Mouse (Mus musculus) lung, embryonic 16.5 days (tissue): ENCODE measurements around the gene Ltb4r1. TPM values are rescaled to one million over a fixed set of nuclear protein-coding genes. Genes with fewer than 3 reads are reported as not detected.
A peak's percentile ranks its signal among the peaks of the same experiment; 100 is the strongest.
"Not testable (repeated sequence)": the region's sequence is repeated elsewhere in the genome, so short reads cannot be mapped to it uniquely, and the experiment has no call there.

Experiments used
- ATAC-seq: fragments of 200-750 bp; cut with Nextera tagmentation; 2 replicates; pipeline ENCODE4 v1.8.0; 2017; ENCODE audit warnings: low read depth, mild to moderate bottlenecking, moderate library complexity
- H3K27ac ChIP-seq: fragments of 300-500 bp; sonication (generic); 2 replicates; pipeline ENCODE4 v1.5.1; 2014; ENCODE audit warnings: mild to moderate bottlenecking, control low read depth, low read length
- H3K27me3 ChIP-seq: fragments of 300-500 bp; sonication (generic); 2 replicates; pipeline ENCODE4 v1.6.1; 2014; ENCODE audit warnings: low read depth, low read length, mixed read lengths; ENCODE audit not compliant: control insufficient read depth, insufficient read depth
- H3K36me3 ChIP-seq: fragments of 300-500 bp; sonication (generic); 2 replicates; pipeline ENCODE4 v1.6.1; 2014; ENCODE audit warnings: low read length; ENCODE audit not compliant: control insufficient read depth, insufficient read depth
- H3K4me1 ChIP-seq: fragments of 300-500 bp; sonication (generic); replicated peaks from 2 replicates; pipeline ENCODE4 v1.6.1; 2014; ENCODE audit warnings: low read length, mixed read lengths; ENCODE audit not compliant: control insufficient read depth, insufficient read depth
- H3K4me2 ChIP-seq: fragments of 300-500 bp; sonication (generic); 2 replicates; pipeline ENCODE4 v1.6.1; 2014; ENCODE audit warnings: low read depth, low read length, control low read depth
- H3K4me3 ChIP-seq: fragments of 300-500 bp; sonication (generic); 2 replicates; pipeline ENCODE4 v1.5.1; 2014; ENCODE audit warnings: mild to moderate bottlenecking, low read length, control low read depth
- H3K9ac ChIP-seq: fragments of 300-500 bp; sonication (generic); 2 replicates; pipeline ENCODE4 v1.6.1; 2014; ENCODE audit warnings: low read length, control low read depth
- H3K9me3 ChIP-seq: fragments of 300-500 bp; sonication (generic); 2 replicates; pipeline ENCODE4 v1.6.1; 2016; ENCODE audit warnings: low read length; ENCODE audit not compliant: control insufficient read depth
- WGBS: fragments of 180-500 bp; shearing (Covaris S2); extraction: QIAGEN DNeasy Blood & Tissue Kit; methylation state at CpG from one replicate; pipeline ENCODE4 v1.1.7; 2014; 5-methylcytosine and 5-hydroxymethylcytosine counted together
- polyA plus RNA-seq: library from polyadenylated mRNA; unstranded; fragments of >200 nt; fragmentation: Nextera tagmentation; extraction: Ambion mirVana; gene quantifications from 2 replicates; pipeline ENCODE4 v1.2.1, GENCODE M21; 2015

The Ltb4r1 gene
- polyA plus RNA-seq, 1 experiment from 2014 or later = 2.6 TPM

DNA sequence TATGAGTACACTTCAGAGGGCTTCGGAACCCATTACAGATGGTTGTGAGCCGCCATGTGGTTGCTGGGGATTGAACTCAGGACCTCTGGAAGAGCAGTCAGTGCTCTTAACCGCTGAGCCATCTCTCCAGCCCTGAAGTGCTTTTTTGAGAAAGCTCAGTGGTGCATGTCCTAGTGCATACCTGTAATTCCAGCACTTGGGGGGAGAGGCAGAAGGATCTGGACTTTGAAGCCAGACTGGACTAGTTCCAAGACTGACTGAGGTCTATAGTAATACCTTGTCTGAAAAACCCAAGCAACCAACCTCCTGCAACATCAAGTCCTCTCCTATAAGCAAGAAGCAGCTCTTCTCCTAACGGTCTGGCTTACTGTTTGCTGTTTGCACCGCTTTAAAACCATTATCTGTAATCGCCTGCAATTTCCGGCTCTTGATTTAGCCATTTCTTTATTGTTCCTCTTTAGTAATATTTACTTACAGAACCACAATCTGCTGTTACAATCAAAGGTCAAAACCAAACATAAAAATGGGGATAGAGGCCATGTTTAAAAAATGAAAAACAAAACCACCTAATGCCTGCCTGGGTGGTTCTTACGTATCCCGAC is 28.6 kb upstream of the Ltb4r1 start:
- Histone ChIP-seq H3K27ac (no peak overlapping the region), H3K9me3 (no peaks in the 10 kb centered on the region), H3K4me2 (no peak overlapping the region), H3K4me3 (no peak overlapping the region), H3K27me3 (no peaks in the 10 kb centered on the region), H3K9ac (no peak overlapping the region), H3K36me3 (peaks cover 11% of the 10 kb centered on the region), H3K4me1 (no peaks in the 10 kb centered on the region)
- ATAC-seq = no peak
- 83% methylated on average over 9 of the region's 9 CpGs for WGBS

DNA sequence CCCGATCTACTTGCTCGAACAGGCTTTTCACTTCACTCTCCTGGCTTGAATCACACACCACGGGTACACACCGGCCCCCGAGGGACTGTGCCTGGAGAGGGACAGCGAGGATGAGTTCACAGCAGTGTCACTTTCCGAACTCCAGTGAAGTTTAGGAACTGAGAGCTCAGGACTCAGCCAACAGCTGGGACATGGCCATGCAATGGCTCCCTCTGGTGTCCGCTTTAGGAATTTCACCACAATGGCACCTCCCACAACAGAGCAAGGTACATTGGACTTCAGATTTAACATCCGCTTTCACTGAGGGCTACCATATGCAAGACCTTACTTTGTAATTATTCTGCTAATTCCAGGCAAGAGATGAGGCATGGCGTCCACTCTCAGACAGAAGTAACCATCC is 22.1 kb upstream of the Ltb4r1 start:
- Histone ChIP-seq H3K4me1 (peaks cover 24% of the 10 kb centered on the region), H3K9ac (peak overlapping the region; percentile 59), H3K4me2 (peak overlapping the region; percentile 49), H3K36me3 (peaks cover 8% of the 10 kb centered on the region), H3K27me3 (no peaks in the 10 kb centered on the region), H3K4me3 (peak overlapping the region; percentile 18; the same call in 1 of the 2 replicates), H3K9me3 (no peaks in the 10 kb centered on the region), H3K27ac (no peak overlapping the region)
- peak; percentile 76 for ATAC-seq
- WGBS = 18% methylated on average over 10 of the region's 10 CpGs

GRCm38 (mm10) chr14:55745180-55745860 is 20.4 kb upstream of the Ltb4r1 start, which contains the start of the genes Dhrs1 and Nop9:
Dhrs1 (minus strand) TSS chr14:55745690.
Nop9 (plus strand) TSS chr14:55745693.
- H3K4me3 ChIP-seq = peak within 1 kb of the TSS; percentile 94
- under 1% methylated on average over 48 of the region's 48 CpGs for WGBS
- no peaks in the 10 kb centered on the region for H3K27me3 ChIP-seq
- H3K4me2 ChIP-seq = peak within 1 kb of the TSS; percentile 89
- H3K9ac ChIP-seq = peak within 1 kb of the TSS; percentile 90
- H3K36me3 ChIP-seq = peaks cover 12% of the 10 kb centered on the region
- no peaks in the 10 kb centered on the region for H3K9me3 ChIP-seq
- peak; percentile 91 for ATAC-seq
- no peak within 1 kb of the TSS for H3K27ac ChIP-seq
- H3K4me1 ChIP-seq = peaks cover 24% of the 10 kb centered on the region

DNA sequence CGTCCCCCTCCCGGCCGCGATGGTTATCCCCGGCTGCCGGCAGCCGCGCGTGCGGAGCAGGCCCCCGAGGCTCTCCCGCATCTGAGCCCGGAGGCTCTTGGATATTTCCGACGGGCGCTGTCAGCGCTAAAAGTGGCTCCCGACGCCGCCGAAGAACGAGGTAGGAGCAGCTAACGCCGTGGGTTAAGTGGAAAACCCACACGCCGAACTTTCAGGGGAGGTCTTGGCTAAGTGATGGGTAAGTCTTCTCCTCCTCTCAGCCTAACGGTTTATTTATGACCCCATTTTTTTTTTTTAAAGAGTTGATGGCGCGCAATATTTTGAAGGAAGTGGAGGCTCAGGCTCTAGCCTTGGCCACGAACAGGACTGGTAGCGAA is 19.9 kb upstream of the Ltb4r1 start:
- Histone ChIP-seq H3K27ac (no peak overlapping the region), H3K4me2 (peak overlapping the region; percentile 89), H3K4me1 (peaks cover 24% of the 10 kb centered on the region), H3K9ac (peak overlapping the region; percentile 90), H3K4me3 (peak overlapping the region; percentile 94), H3K36me3 (peaks cover 16% of the 10 kb centered on the region), H3K27me3 (no peaks in the 10 kb centered on the region), H3K9me3 (no peaks in the 10 kb centered on the region)
- WGBS = under 1% methylated on average over 31 of the region's 31 CpGs
- no peak; the same call in 1 of the 2 replicates for ATAC-seq

DNA sequence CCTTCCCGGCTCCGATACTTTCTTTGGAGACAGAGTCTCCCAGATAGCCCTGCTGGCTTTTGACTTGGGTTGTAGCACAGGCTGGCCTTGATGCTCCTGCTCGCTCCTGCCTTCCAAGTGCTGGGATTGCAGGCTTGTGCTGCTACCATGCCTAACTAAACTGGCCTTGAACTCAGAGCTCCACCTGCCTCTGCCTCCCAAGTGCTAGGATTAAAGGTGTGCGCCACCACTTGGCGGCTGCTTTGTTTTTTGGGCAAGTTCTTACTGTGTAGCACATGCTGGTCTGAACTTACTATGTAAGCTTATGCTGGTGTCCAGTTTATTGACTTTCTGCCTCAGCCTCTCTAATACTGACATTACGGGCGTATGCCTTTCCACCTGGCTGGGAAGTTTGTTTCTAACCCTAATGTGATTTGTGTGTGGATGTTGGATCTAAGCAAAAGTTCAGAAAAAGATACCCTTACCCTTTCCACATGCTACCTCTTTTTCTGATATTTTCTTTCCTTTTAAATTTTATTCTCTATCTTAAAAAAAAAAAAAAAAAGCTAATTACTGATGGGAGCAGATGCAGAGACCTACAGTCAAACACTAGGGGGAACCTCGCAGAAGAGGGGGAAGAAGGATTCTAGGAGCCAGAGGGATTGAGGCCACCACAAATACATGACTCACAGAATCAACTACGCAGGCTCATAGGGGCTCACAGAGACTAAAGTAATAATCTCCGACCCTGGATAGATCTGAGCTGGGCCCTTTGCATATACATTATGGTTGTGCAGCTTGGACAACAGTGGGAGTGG is 18.5 kb upstream of the Ltb4r1 start:
- Histone ChIP-seq H3K27me3 (no peaks in the 10 kb centered on the region), H3K9me3 (no peaks in the 10 kb centered on the region), H3K4me3 (no peak overlapping the region), H3K36me3 (peaks cover 27% of the 10 kb centered on the region), H3K4me2 (peak overlapping the region; percentile 89), H3K9ac (0 out of 2 replicates have a peak overlapping the region, but pooled peaks have one; percentile 8), H3K27ac (no peak overlapping the region), H3K4me1 (peaks cover 24% of the 10 kb centered on the region)
- no peak for ATAC-seq
- 86% methylated on average over 10 of the region's 10 CpGs for WGBS

GRCm38 (mm10) chr14:55757566-55757965 is 8.2 kb upstream of the Ltb4r1 start:
- Histone ChIP-seq H3K4me1 (peaks cover 7% of the 10 kb centered on the region; the same call in 1 of the 2 replicates), H3K9ac (no peak overlapping the region), H3K36me3 (peaks cover 31% of the 10 kb centered on the region), H3K4me2 (no peak overlapping the region), H3K27me3 (peaks cover 8% of the 10 kb centered on the region), H3K4me3 (no peak overlapping the region), H3K9me3 (no peaks in the 10 kb centered on the region), H3K27ac (no peak overlapping the region)
- 49% methylated on average over 6 of the region's 6 CpGs for WGBS
- ATAC-seq = no peak

DNA sequence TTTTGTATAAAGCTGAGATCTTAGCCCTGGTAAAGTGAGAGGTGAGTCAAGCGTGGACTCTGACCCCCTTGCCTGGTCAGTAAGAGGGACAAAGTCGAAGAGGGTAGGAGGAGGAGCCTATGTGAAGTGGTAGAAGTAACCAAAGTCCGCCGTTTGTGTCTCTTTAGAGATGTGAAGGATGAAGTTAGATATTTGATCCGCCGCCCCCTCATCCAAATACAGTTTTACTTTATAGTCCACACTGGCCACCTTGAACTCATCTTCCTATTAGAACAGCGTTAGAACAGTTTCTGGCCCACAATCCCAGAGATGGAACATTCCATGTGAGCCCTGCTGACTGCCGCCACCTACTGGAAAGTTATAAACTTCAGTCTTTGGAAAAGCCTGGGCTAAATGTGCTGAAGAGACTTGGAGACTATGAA is 7.4 kb upstream of the Ltb4r1 start, which contains the start of gene Cideb:
Gene Cideb (minus strand): TSS at position 96 of the 422 bp plus-strand sequence.
- H3K27me3 ChIP-seq = peaks cover 8% of the 10 kb centered on the region
- WGBS = 10% methylated on average over 8 of the region's 8 CpGs
- 0 out of 2 replicates have a peak, but pooled peaks have one; percentile 13 for ATAC-seq
- peaks cover 23% of the 10 kb centered on the region for H3K36me3 ChIP-seq
- peak within 1 kb of the TSS; percentile 10; the same call in 1 of the 2 replicates for H3K4me3 ChIP-seq
- peak within 1 kb of the TSS; percentile 39; the same call in 1 of the 2 replicates for H3K4me2 ChIP-seq
- H3K4me1 ChIP-seq = peaks cover 13% of the 10 kb centered on the region
- peak within 1 kb of the TSS; percentile 1; the same call in 1 of the 2 replicates for H3K9ac ChIP-seq
- H3K9me3 ChIP-seq = no peaks in the 10 kb centered on the region
- no peak within 1 kb of the TSS for H3K27ac ChIP-seq

- not testable (repeated sequence) for H3K9me3 ChIP-seq, H3K36me3 ChIP-seq, ATAC-seq, H3K27ac ChIP-seq, H3K9ac ChIP-seq
- Histone ChIP-seq H3K4me1 (peaks cover 14% of the 10 kb centered on the region), H3K4me3 (peak overlapping the region; percentile 29), H3K4me2 (peak overlapping the region; percentile 55), H3K27me3 (peaks cover 11% of the 10 kb centered on the region)
- WGBS = 0% methylated on average over 6 of the region's 6 CpGs
Measured at GRCm38 (mm10) chr14:55760156-55760555, 5.6 kb upstream of the Ltb4r1 start.

GRCm38 (mm10) chr14:55761163-55761562 is 4.6 kb upstream of the Ltb4r1 start, which contains the start of gene Ltb4r2:
Ltb4r2 (plus strand) TSS chr14:55761428.
- peak within 1 kb of the TSS; percentile 76 for H3K9ac ChIP-seq
- H3K27ac ChIP-seq = no peak within 1 kb of the TSS
- H3K4me3 ChIP-seq = peak within 1 kb of the TSS; percentile 54
- no peaks in the 10 kb centered on the region for H3K9me3 ChIP-seq
- H3K4me1 ChIP-seq = peaks cover 14% of the 10 kb centered on the region
- no peak for ATAC-seq
- peaks cover 11% of the 10 kb centered on the region for H3K27me3 ChIP-seq
- peak within 1 kb of the TSS; percentile 94 for H3K4me2 ChIP-seq
- no peaks in the 10 kb centered on the region for H3K36me3 ChIP-seq
- WGBS = 66% methylated on average over 6 of the region's 6 CpGs
